Mouse (Mus musculus): Measurements from ENCODE around the gene Il2.

Gene Il2

DNA sequence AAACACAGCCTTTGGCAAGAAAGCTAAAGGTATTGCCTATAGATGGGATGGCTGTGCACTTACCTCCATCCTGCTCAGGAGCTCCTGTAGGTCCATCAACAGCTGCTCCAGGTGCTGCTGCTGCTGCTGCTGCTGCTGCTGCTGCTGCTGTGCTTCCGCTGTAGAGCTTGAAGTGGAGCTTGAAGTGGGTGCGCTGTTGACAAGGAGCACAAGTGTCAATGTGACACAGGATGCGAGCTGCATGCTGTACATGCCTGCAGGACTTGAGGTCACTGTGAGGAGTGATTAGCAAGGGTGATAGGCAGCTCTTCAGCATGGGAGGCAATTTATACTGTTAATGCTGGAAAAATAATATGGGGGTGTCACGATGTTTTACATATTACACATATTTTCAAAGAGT is at the start of gene Il2:
TSS of gene Il2 (minus strand) at position 305 of the 400 bp plus-strand sequence.
- no peak for DNase-seq

DNA sequence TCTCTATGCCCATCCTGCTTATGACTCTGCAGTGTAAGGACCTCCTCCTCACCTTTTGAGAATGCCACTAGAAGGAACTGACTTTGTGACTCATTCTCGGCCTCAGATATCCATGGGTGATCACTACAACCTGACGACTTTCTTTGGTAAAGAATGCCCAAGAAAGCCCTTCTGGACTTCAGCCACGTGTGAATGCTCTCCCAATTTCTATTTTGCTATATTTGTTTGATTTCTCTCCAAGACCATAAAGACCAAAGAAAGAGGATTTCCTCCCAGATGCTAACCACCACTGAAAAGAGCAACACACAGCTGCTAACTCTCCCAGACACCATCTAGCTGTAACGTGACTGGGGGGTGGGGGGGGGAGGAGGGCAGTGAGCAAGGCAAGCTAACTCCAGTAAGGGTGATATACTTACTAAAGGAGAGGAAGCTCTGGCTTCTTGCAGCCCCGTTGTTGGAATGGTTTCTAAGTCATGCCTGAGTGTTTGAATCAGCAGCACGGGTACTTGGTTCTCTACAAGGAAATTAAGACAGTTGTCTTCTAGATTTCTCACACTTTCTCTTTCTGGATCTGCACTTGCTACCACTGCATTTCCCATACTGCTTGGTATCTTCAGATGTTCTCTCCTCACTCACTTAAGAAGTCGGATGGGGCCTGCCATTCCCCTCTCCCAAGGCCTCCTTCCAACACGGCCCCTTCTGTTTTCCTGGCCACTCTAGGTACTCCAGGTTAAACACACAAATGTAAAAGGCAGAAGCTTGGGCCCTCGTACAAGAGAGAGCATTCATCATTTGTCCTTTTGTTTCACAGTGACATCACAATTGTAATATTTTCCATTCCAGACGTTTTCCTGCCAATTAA is 49.2 kb upstream of the Il2 start:
- no peak for DNase-seq

- DNase-seq, result no peak
Measured at GRCm38 (mm10) chr3:37173285-37173684, 47.5 kb upstream of the Il2 start.

DNA sequence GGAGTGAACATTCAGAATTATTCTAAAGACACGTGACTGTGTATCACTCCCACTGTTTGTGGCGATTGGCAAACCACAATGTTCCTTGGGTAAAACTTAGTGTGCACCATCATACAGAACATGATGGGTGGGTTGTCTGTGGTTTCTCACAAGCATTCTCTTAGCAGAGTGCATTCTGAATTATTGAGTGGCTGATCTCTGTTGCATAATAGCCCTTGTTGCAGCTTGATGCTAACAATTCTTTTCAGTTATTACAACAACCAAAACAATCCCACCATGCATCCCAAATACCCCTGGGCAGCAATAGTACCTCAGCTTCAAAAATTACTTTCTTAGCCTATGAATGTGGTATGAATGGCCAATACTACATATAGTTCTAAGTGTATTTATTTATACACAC is 43.5 kb upstream of the Il2 start:
- DNase-seq, result no peak

DNA sequence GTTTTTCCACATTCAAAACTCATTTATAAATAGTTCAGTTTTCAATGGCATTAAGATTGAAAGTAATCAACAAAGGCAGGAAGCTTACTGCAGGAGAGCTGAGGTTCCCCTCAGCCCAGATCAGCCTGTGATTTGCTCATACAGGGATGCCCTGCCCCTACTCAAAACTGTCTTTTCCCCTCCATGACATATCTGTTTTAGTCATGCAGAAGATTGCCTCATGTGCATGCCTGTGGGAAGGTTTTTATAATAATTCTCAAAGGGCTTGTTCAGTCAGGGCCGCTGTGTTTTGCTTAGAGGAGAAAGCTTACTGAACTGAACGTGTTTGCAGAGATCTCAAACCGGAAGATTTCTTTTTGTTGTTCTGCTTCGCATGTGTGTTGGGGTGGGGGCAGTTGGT is 35.3 kb upstream of the Il2 start:
- no peak for DNase-seq

- DNase-seq, result no peak
Measured at GRCm38 (mm10) chr3:37158246-37158645, 32.5 kb upstream of the Il2 start.

GRCm38 (mm10) chr3:37157082-37157481 is 31.3 kb upstream of the Il2 start:
- no peak for DNase-seq

GRCm38 (mm10) chr3:37154396-37154795 is 28.6 kb upstream of the Il2 start:
- DNase-seq, result no peak

DNA sequence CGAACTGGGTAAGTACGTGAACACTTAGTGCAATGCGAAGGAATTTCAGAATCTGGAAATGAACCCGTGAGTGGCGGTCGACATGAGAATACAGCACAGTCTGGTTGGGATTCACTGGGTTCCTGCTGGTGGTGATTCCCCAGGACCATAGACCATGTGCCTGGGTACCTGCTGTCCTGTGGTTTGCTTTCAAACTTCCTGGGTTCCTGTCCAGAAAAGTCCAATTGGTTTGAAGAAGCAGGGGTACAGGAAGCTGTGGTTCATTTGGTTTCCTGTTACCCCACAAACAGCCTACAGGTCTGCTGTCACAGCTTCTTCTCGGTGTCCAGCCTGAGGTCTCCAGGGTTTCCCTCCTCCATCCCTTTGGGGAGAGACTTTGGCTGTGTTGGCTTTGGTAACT is 27.2 kb upstream of the Il2 start:
- DNase-seq, result no peak

- DNase-seq, result no peak
Measured at GRCm38 (mm10) chr3:37152274-37152673, 26.5 kb upstream of the Il2 start.

- DNase-seq, result no peak
Measured at GRCm38 (mm10) chr3:37146810-37147209, 21.1 kb upstream of the Il2 start.

DNA sequence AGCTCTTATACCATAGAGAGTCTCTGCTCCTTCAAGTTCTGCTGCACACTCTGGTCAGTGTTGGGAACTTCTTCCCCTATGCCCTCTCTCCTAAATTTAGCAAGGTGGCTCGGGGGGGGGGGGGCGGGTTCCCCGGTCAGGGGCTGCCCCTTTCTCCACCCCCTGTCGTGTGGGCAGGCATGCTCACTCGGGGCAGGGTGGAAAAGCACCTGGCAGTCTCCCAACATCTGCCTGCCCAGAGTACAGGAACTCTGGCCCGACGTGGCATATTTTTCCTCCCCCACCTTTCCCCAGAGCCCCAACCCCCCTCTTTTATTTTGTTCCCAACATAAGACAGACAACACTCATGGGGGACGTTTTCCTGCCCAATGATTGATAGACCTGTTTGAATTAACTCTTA is 20.6 kb upstream of the Il2 start:
- DNase-seq, result no peak

- no peak for DNase-seq
Measured at GRCm38 (mm10) chr3:37144979-37145378, 19.2 kb upstream of the Il2 start.

GRCm38 (mm10) chr3:37141827-37142226 is 16.1 kb upstream of the Il2 start:
- DNase-seq, result no peak

DNA sequence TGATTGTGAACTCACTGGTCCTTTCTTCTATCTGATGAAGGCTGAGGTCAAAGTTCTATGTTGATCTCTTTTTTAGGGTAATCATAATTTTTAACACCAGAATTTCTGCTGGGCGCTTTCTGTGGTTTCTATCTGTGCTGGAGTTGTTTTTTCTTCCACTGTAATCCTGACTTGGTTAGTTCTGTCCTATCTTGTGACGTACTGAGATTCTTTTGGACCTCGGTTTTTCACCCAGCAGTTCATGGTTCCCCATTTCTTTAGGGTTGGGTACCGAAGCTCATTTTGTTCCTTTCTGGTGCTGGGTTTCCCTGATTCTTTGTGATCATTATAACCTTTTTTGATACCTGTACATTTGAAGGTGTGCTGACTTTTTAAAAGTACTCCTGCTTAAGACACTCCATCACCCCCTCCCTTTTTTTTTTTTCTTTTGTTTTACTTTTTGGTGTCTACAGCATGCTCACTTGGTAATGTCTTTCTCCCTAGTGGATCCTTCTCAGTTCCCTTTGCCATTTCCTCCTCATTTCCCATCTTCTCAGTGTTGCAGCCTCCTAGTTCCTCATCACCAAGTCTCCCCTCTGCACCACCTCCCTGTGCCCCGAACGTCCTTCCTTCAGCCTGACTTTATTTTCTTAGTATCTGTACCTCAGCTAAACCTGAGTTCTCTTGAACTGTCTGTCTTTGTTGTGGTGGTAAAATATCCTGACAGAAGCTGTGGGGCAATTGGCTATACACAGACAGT is 14.6 kb upstream of the Il2 start:
- DNase-seq, result no peak

DNA sequence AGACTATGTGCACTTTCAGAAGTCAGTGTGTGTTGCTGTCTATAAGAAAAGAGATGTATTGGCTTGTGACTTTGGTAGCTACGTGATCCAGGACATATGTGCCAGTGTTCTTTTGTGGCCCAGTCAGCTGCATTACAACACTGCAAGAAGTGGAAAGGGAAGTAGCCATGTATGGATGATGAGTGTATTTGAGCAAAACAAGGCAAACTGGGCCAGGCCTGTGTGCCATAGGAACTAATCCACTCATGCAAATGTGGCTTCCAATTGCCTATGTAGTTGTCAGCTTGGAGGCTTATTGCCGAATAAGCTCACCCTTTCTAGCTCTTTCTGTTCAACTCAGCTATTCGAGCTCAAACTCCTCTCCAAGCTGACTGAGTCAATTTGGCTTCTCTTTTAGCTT is 13.4 kb upstream of the Il2 start:
- DNase-seq, result no peak

DNA sequence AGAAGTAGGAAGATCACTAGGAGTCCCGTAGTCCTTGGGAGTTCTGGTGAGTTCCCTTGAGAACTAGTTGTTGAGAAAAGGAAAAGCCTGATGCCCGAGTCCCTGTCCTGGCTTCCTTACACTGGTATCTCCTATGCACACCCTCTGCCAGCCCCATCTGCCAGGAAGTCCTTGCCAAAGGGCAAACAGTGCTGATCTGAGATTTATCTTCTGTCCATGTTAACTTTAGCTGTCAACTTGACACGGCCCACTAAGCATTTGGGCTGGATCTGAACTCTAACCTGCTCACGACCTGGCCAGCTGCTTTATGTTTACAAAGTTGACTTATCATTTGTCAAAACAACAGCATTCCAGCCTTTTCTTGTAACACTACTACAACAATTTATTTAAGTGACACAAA is 11.5 kb upstream of the Il2 start:
- no peak for DNase-seq

DNA sequence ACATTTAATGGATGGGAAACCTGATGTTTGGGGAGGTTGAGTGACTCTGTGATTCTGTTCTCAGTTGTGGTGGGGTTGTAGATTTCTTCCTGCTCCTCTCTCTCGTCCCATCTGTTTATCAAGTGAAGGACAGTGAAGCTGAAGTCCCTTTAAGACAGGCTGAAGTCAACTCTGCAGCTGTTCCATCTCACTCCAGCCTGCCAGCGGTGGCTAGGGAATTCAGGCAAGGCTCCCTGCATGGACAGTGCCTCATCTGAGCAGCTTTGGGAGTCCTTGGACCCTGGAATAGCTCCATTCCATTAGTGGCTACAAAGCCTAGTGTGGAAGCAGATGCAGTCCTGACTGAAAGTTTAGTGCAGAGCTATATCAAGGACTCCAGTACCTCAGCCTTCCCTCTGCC is 3.3 kb upstream of the Il2 start:
- DNase-seq, result no peak

- DNase-seq, result no peak
Measured at GRCm38 (mm10) chr3:37128269-37128668, 2.5 kb upstream of the Il2 start.

- no peak for DNase-seq
Measured at GRCm38 (mm10) chr3:37126162-37126561, 403 bp upstream of the Il2 start.

DNA sequence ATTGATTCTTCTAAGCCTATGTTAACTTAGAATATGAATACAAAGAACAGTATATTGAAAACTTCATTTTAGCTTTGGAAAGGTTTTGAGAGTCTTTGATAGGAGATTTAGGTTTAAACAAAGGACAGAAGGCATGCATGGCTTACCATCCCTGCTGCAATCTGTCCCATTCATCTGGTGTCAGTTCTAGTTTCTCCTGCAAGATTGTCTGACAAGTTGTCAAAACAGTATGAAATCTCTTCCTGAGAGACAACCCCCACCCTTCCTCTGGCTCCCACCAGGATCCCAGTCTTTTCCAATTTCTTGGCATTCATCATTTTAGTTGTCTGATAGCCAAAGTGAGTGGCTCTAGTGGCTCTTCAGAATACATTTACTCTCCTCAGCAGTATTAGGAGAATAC is 35.0 kb downstream of the Il2 start:
- no peak for DNase-seq

GRCm38 (mm10) chr3:37084860-37085259 is 40.9 kb downstream of the Il2 start:
- no peak for DNase-seq

- peak; percentile 3 for DNase-seq
Measured at GRCm38 (mm10) chr3:37073211-37073610, 52.5 kb downstream of the Il2 start.
